Mouse (Mus musculus): ENCODE measurements around the gene Tprkb. TPM values are rescaled to one million over a fixed set of nuclear protein-coding genes. Genes with fewer than 3 reads are reported as not detected.
"Not testable (repeated sequence)": the region's sequence is repeated elsewhere in the genome, so short reads cannot be mapped to it uniquely, and the experiment has no call there.

The Tprkb gene
- total and polyA plus RNA-seq, 2 experiments from 2014 or later: 33.0 to 61.4 TPM

GRCm38 (mm10) chr6:85934047-85934446 is 22.4 kb downstream of the Tprkb start:
- H3K9ac ChIP-seq (replicated peaks; ENCODE audit: low read length): no peak overlapping the region
- no peaks in the 10 kb centered on the region for H3K27me3 ChIP-seq (ENCODE audit: insufficient read depth, low read length)
- no peak overlapping the region for H3K27ac ChIP-seq
- H3K4me2 ChIP-seq (ENCODE audit: low read depth, low read length): no peak overlapping the region
- whole genome bisulfite sequencing: 80% methylated on average over 8 of the region's 8 CpGs
- H3K4me3 ChIP-seq (ENCODE audit: low read length): no peak overlapping the region
- TF ChIP-seq CTCF (IDR thresholded peaks at IDR 0.05; ENCODE audit: low read depth): no peak
- ATAC-seq: no peak
- H3K9me3 ChIP-seq (ENCODE audit: low read length): no peaks in the 10 kb centered on the region
- H3K36me3 ChIP-seq (ENCODE audit: insufficient read depth, low read length): peaks cover 15% of the 10 kb centered on the region; the same call in 1 of the 2 replicates
- no peaks in the 10 kb centered on the region for H3K4me1 ChIP-seq (ENCODE audit: insufficient read depth, low read length)
- DNase-seq (ENCODE audit: low spot score): no peak

DNA sequence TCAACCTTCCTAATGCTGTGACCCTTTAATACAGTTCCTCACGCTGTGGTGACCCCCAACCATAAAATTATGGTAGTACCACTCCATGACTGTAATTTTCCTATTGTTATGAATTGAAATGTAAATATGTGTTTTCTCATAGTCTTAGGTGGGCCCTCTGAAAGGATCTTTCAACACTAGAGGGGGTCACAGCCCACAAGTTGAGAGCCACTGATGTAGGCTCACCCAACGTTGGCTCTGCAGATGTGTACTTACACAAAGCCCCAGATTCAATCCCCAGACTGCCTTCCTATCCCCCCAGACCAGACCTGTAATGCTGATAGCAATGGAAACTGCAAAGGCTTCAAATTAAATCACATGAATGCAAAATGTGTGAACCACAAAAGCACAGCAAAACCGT is 24.0 kb downstream of the Tprkb start:
- H3K36me3 ChIP-seq (ENCODE audit: insufficient read depth, low read length): peaks cover 4% of the 10 kb centered on the region; the same call in 1 of the 2 replicates
- H3K27ac ChIP-seq: no peak overlapping the region
- no peaks in the 10 kb centered on the region for H3K9me3 ChIP-seq (ENCODE audit: low read length)
- TF ChIP-seq CTCF (IDR thresholded peaks at IDR 0.05; ENCODE audit: low read depth): no peak; the same call in 1 of the 2 replicates
- 70% methylated on average over 3 of the region's 3 CpGs for WGBS
- no peak overlapping the region for H3K9ac ChIP-seq (replicated peaks; ENCODE audit: low read length)
- no peak for ATAC-seq
- no peaks in the 10 kb centered on the region for H3K27me3 ChIP-seq (ENCODE audit: insufficient read depth, low read length)
- no peaks in the 10 kb centered on the region for H3K4me1 ChIP-seq (ENCODE audit: insufficient read depth, low read length)
- DNase-seq (ENCODE audit: low spot score): peak; percentile 25
- no peak overlapping the region for H3K4me2 ChIP-seq (ENCODE audit: low read depth, low read length)
- no peak overlapping the region for H3K4me3 ChIP-seq (ENCODE audit: low read length)

DNA sequence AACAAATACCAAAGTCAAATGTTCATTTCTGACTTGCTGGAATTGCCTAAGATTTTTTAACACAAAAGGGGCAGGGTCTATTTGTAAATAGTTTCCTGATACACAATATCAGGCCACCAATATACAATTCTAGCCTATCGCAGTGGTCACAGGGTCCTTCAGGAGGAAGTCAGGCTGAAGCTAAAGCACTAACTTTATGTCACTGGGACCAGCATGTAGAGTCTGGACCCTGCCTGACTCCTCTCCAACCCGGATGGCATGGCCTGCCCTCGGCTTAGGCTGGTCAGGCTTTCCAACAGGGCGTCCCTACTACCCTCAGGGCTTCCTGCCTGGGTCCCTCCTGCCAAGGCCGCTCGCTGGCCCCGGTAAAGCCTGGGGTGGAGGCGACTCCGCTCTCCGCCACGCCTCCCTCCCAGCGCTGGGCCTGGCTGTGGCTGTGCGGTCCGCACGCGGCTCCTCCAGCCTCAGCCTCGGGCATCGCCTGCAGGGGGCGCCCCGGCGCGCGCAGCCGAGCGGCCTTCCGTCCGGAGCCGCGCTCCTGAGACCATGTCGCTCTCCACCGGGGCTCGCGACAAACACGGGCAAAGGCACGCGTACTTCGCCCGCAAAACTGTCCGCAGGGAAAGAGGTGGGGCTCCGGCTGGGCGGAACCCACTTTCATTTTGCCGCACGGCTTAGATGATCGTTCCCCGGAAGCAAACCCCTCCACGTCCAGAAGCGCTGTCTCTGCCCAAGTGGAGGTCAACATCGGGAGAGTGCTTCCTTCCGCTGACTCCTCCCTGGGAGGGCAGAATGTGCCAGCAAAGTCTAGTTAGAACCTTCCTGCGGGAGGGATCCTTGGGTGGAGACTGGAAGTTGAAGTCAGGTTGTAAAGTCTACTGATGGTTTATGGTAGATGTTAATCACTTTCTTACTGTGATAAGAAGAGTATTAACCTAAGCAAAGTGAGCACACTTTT is 25.1 kb downstream of the Tprkb start:
- peak overlapping the region; percentile 41 for H3K4me3 ChIP-seq (ENCODE audit: low read length)
- peak; percentile 97 for ATAC-seq
- peak; percentile 49 for TF ChIP-seq CTCF (IDR thresholded peaks at IDR 0.05; ENCODE audit: low read depth)
- H3K36me3 ChIP-seq (ENCODE audit: insufficient read depth, low read length); H3K9me3 ChIP-seq (ENCODE audit: low read length); H3K4me1 ChIP-seq (ENCODE audit: insufficient read depth, low read length); H3K27me3 ChIP-seq (ENCODE audit: insufficient read depth, low read length): not testable (repeated sequence)
- H3K9ac ChIP-seq (replicated peaks; ENCODE audit: low read length): peak overlapping the region; percentile 44; the same call in 1 of the 2 replicates
- peak overlapping the region; percentile 55 for H3K4me2 ChIP-seq (ENCODE audit: low read depth, low read length)
- 1% methylated on average over 40 of the region's 50 CpGs for WGBS
- peak; percentile 83 for DNase-seq (ENCODE audit: low spot score)
- H3K27ac ChIP-seq: peak overlapping the region; percentile 63; the same call in 1 of the 2 replicates

DNA sequence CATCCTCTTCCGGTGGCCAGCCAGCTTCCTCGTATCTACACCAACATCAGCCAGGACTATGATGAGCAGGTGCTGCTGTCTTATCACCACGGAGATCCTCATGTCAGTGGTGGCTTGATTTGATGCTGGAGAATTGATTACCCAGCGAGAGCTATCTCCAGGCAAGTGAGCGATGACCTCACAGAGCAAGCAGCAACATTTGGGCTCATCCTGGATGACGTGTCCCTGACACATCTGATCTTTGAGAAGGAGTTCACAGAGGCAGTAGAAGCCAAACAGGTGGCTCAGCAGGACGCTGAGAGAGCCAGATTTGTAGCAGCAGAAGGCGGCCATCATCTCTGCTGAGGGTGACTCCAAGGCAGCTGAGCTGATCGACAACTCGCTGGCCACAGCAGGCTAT is 27.0 kb downstream of the Tprkb start:
- no peak overlapping the region for H3K4me3 ChIP-seq (ENCODE audit: low read length)
- H3K27me3 ChIP-seq (ENCODE audit: insufficient read depth, low read length): no peaks in the 10 kb centered on the region
- no peak overlapping the region for H3K9ac ChIP-seq (replicated peaks; ENCODE audit: low read length)
- 77% methylated on average over 10 of the region's 10 CpGs for WGBS
- ATAC-seq (no peak), DNase-seq (ENCODE audit: low spot score) (no peak)
- no peak for TF ChIP-seq CTCF (IDR thresholded peaks at IDR 0.05; ENCODE audit: low read depth)
- H3K4me1 ChIP-seq (ENCODE audit: insufficient read depth, low read length): no peaks in the 10 kb centered on the region
- no peaks in the 10 kb centered on the region for H3K9me3 ChIP-seq (ENCODE audit: low read length)
- H3K36me3 ChIP-seq (ENCODE audit: insufficient read depth, low read length): peaks cover 8% of the 10 kb centered on the region; the same call in 1 of the 2 replicates
- no peak overlapping the region for H3K4me2 ChIP-seq (ENCODE audit: low read depth, low read length)
- no peak overlapping the region for H3K27ac ChIP-seq

DNA sequence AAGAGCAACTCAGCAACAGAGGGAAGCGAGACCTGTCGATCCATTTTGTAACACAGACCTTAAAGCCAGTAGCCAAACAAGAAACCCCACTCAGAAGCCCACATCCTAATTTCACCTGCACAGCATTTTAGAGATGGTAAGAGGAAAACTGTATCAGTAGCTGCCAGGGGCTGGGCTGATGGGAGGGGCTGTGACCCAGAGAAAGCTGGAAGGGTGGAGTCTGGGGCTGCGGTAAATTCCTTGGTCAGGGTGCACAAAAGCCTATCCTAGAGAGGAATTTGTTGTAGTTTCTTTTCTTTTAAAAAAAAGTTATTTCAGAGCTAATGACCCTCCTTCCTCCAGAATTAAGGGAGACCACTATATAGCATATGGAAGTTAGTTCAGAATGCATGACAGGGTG is 30.8 kb downstream of the Tprkb start:
- no peak overlapping the region for H3K27ac ChIP-seq

DNA sequence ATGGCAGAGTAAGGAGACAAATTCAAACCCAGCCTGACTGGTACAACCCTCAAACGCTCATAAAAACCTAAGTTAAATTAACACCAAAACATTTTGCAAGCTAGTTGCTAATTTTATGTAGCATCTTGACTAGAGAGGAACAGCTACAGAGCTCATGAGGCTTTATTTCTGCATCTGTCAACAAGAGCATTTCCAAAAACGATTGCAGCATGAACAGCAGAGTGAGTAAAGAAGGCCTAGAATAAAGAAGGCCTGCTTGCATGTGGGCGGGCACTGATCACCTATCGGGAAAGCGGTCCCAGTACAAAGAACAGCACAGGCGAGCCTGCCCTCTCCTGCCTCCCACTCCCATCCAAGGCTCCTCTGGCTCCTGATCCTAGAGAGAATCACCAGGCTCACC is 36.9 kb downstream of the Tprkb start:
- no peak overlapping the region for H3K4me2 ChIP-seq (ENCODE audit: low read depth, low read length)
- no peaks in the 10 kb centered on the region for H3K4me1 ChIP-seq (ENCODE audit: insufficient read depth, low read length)
- TF ChIP-seq CTCF (IDR thresholded peaks at IDR 0.05; ENCODE audit: low read depth): no peak
- H3K27ac ChIP-seq: no peak overlapping the region
- H3K27me3 ChIP-seq (ENCODE audit: insufficient read depth, low read length): no peaks in the 10 kb centered on the region
- DNase-seq (ENCODE audit: low spot score) (no peak), ATAC-seq (no peak)
- H3K9me3 ChIP-seq (ENCODE audit: low read length): no peaks in the 10 kb centered on the region
- WGBS: 82% methylated on average over 6 of the region's 6 CpGs
- H3K9ac ChIP-seq (replicated peaks; ENCODE audit: low read length): no peak overlapping the region
- H3K4me3 ChIP-seq (ENCODE audit: low read length): no peak overlapping the region
- peaks cover 76% of the 10 kb centered on the region for H3K36me3 ChIP-seq (ENCODE audit: insufficient read depth, low read length)

More for the DNA sequence above, 30.8 kb downstream of the Tprkb start:
- Histone ChIP-seq H3K27me3 (ENCODE audit: insufficient read depth, low read length) (no peaks in the 10 kb centered on the region), H3K4me3 (ENCODE audit: low read length) (no peak overlapping the region), H3K36me3 (ENCODE audit: insufficient read depth, low read length) (peaks cover 40% of the 10 kb centered on the region), H3K9ac (replicated peaks; ENCODE audit: low read length) (no peak overlapping the region), H3K9me3 (ENCODE audit: low read length) (no peaks in the 10 kb centered on the region), H3K4me1 (ENCODE audit: insufficient read depth, low read length) (no peaks in the 10 kb centered on the region), H3K4me2 (ENCODE audit: low read depth, low read length) (no peak overlapping the region)
- 96% methylated on average over 3 of the region's 3 CpGs for WGBS
- ATAC-seq (no peak), DNase-seq (ENCODE audit: low spot score) (no peak)
- TF ChIP-seq CTCF (IDR thresholded peaks at IDR 0.05; ENCODE audit: low read depth): no peak

DNA sequence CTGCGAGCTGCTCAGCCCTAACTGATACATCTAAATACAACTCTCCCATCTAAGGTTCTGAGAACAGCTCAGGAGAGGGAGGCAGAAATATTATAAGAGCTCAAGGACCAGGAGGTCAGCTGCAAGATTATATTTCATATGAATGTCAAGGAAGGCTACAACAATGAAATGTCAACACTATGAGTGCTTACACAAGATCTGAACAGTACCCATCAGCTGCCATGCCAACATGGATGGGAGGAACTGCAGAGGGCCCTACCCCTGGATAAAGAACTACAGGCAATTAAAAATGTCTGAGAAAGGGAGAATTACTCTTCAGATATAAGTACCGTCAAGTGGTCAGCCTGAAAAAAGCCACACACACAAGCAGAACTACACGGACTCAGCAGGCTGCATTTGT is 45.9 kb downstream of the Tprkb start:
- Histone ChIP-seq H3K36me3 (ENCODE audit: insufficient read depth, low read length) (peaks cover 30% of the 10 kb centered on the region), H3K9me3 (ENCODE audit: low read length) (no peaks in the 10 kb centered on the region), H3K4me3 (ENCODE audit: low read length) (no peak overlapping the region), H3K9ac (replicated peaks; ENCODE audit: low read length) (no peak overlapping the region), H3K27me3 (ENCODE audit: insufficient read depth, low read length) (no peaks in the 10 kb centered on the region), H3K4me1 (ENCODE audit: insufficient read depth, low read length) (no peaks in the 10 kb centered on the region), H3K4me2 (ENCODE audit: low read depth, low read length) (no peak overlapping the region), H3K27ac (no peak overlapping the region)
- 85% methylated on average over 3 of the region's 3 CpGs for WGBS
- no peak for TF ChIP-seq CTCF (IDR thresholded peaks at IDR 0.05; ENCODE audit: low read depth)
- DNase-seq (ENCODE audit: low spot score) (no peak), ATAC-seq (no peak)
